Mouse (Mus musculus) left cerebral cortex, postnatal 4 days (tissue): ENCODE data around the gene Dcaf11. TPM values are rescaled to one million over a fixed set of nuclear protein-coding genes. Genes with fewer than 3 reads are reported as not detected.

ENCODE experiments used
- DNase-seq: peaks from one replicate; pipeline ENCODE4 v3.0.0-alpha.2; 2022
- intact Hi-C: fragments of 180-260 bp; cut with DNase I; formaldehyde crosslinking; loops from one replicate; pipeline ENCODE4 v1.15.1; 2025
- total RNA-seq, 2 experiments: library from RNA; stranded (reverse); gene quantifications; 2 replicates each; pipeline ENCODE4 v1.2.3; 2021

Dcaf11 gene
- total RNA-seq, 2 experiments from 2014 or later: 61.2 to 66.4 TPM

DNA sequence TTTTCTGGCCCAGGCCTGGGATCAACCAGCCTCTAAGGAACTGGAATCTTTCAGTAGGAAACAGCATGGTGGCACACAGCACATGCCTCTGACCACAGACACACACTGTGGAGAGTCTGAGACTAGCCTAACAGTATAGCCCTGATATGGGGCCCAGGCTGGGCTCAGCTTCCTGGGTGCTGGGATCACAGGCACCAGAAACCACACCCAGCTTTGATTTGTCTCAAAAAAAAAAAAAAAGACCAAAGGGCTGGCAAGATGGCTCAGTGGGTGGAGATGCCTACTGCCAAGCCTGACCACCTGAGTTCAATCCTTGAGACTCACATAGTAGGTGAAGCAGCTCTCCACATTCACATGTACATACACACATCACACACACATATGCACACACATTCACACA lies 5.2 kb upstream of the Dcaf11 start:
- intact Hi-C loops: no loop called here
- no peak for DNase-seq

DNA sequence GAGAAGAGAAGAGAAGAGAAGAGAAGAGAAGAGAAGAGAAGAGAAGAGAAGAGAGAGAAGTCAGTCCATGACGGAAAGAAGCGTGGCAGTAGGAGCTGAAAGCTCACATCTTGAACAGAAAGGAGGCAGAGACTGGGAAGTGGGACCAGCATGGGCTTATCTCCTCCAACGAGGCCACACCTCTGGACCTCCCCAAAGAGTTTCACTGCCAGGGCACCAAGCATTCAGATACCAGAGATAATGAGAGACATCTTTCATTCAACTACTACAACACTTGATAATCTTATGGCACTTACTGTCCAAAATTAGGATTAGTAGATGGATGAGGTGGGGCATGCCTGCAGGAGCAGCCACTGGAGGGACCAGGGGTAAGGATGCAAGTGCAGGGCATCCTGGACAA lies 4.0 kb upstream of the Dcaf11 start:
- DNase-seq: no peak
- intact Hi-C loops: no loop called here

DNA sequence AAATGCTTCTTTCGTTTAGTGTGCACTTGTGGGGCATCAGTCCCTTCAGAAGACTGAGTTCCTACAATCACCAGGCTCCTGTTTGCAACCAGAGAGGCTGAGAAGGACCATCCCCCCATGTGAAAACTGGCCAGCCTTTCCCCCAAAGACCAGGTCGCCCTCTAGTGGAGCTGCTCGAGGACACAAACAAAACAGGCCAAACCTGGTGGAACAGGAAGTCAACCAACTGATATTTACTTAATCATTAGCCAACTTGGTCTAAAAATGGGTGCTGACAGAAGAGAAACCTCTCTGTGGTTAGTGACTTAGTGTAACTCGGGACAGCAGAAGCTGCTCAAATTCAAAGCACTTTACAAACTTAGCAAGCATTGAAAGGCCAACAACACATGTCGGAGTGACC lies 2.8 kb upstream of the Dcaf11 start:
- DNase-seq: peak; percentile 85
- intact Hi-C loops: no loop called here

DNA sequence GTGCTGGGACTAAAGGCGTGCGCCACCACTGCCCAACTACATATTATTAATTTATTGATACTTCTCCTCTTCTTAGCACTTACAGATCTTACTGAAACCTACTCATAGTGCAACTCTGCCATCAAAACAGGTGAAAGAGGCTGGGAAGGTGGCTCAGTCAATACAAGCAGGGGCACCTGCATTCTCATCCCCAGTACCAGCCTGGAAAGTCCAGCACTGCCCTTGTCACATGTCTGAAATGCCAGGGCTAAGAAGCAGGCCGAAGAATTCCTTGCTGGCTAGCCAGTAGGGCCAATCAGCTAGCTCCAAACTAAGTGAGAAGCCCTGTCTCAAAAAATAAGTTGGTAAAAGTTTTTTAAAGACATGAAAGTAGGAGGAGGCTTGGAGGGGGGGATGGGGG lies 2.2 kb upstream of the Dcaf11 start:
- no peak for DNase-seq
- intact Hi-C loops: no loop called here

DNA sequence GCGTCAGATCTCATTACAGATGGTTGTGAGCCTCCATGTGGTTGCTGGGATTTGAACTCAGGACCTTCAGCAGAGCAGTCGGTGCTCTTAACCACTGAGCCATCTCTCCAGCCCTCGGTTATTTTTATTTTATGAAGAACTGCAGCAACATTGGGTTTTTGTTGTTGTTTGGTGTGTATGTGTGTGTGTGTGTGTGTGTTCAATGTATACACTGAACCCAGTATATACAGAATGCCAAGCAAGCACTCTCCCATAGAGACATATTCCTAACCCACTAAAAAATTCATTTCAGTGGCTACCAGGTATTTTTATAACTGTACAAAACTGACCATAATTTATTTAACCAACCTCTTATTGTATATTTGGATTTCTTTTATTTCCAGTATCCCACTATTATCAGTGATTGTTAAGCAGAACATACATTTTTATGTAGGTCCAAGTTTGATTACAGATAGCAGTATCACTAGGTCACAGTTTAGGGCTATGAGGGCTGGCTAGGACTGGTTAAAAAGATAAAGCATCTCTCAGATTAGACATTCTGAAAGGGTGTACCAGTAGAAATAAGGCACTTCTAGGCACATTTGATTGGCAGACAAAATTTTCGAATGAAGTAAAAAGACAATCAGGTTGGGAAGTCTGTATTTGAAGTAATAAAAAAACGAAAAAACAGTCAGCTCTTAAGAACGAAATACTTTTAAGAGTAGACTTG lies 912 bp upstream of the Dcaf11 start:
- intact Hi-C loops: no loop called here
- no peak for DNase-seq

DNA sequence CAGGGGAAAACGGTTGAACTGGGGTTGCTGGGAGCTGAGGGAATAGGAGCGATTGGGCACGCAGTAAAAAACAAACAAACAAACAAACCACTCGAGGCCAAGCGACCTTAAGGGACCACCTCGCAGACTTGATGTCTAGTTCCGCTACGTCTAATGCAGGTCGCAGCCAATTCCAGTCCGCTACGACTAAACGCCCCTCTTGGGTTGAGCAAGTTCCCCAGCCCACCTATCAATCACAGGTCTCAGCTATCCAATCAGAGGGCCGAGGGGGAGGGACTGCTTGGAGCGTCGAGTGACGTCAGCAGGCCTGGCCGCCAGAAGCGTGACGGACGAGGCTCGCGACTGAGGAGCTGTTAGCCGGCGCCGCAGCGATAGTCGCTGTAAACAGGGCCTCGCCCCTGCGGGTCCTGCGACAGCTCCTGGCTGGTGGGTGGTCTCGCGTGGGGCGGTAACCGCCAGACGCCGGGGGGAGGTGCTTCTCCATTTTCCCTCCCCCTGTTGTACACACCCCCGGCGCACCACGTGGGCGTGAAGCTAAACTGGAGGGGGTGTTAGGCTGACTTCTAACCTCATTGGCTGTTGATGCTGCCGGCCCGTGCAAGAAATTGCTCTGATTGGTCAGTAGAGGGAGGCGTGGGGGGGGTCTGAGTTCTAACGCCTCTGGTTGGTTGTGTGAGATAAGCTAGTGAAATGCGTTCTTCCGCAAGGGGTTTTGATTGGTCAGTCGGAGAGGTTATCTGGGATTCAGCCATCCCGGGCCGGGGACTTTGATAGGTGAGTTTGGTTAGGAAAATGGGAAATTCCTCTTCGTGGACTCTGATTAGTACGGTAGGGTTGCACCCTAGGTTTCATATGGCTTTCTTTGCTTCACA lies 632 bp downstream of the Dcaf11 start, which contains the start of gene A730061H03Rik:
TSS of gene A730061H03Rik (minus strand) at position 205 of the 872 bp plus-strand sequence.
- intact Hi-C loops: no loop called here
- DNase-seq: peak; percentile 99

DNA sequence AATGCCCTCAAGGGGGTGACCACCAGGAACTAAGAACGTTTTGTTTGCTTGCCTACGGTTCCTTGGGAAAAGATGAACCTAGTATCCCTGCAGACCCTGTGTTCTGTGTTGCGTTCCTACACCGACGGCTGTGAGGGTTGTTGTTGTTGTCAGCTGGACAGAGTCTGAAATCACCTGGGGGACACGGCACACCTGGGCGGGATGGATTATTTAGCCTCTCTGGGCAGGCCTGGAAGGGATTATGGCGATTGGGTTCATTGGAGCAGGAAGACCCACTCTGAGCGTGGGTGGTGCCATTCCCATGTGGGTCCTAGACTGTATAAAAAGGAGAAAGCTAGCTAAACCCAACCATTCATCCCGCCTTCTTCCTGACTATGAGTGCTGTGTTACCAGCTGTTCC lies 2.1 kb downstream of the Dcaf11 start:
- intact Hi-C loops: no loop called here
- no peak for DNase-seq

DNA sequence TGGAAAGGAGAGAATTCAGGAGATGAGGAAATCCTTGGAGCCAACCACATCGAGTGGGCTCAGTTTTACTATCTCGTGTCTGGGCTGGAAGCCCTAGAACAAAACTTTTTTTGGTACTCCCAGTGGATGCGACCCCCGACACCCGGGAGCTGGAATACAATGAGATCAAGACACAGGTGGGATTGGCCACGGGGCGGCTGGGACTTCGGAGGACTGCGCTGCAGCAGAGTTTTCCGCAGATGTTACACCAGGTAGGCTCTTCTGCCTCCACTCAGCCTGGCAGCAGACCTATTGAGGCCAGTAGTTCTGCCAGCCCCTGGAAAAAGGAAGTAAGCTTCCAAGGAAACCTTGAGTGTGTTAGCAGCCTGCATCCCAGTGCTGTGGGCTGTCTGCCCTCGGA lies 3.4 kb downstream of the Dcaf11 start:
- intact Hi-C loops: no loop called here
- DNase-seq: no peak

DNA sequence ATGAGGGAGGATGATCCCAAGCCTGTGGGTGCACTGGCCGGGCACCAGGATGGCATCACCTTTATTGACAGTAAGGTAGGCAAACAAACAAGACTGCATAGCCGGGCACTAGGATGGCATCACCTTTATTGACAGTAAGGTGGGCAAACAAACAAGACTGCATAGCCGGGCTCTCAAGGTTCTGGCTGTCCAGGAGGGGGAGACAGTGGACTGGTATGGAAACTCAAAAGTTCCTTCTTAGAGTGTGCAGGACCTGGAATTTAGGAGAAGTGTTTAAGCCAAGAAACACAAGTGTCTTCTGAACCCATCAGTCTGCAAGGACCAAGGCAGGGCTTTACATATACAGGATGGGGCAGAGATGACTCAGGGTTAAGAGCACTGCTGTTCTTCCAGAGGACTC lies 5.9 kb downstream of the Dcaf11 start:
- intact Hi-C loops: no loop called here
- DNase-seq: no peak

DNA sequence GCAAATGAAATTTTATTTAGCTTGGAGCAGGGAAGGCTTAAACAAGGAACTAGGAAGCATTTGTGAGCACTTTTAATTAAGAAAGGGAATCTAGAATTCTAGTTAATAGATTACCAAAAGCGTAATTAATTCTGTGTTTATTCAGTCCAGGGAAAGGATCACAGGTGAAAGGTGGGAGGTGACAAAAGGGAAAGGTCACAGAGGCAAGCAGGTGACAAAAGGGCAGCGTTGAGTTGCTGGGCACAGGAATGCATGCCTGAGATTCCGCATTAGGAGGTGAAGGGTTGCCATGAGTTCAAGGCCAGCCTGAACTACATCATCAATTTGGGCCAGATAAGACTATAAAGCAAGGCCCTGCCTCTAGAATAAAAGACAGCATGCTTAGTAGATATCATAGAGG lies 7.7 kb downstream of the Dcaf11 start:
- intact Hi-C loops: no loop called here
- no peak for DNase-seq

DNA sequence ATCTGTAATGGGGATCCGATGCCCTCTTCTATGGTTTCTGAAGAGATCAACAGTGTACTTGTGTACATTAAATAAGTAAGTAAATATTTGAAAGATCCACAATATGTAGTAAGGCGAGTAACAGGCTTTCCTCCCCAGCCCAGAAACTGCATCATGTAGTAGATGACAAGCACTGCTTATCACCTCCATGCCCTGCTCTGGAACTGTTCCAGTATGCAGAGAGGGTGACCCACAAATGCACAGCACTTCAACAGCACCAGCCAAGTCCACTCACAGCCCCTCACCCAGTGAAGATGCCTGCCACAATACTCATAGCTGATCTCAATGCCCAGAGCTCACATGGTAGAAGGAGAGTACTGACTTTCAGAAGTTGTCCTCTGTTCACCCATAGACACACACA lies 10.8 kb downstream of the Dcaf11 start:
- intact Hi-C loops: no loop called here
- DNase-seq: no peak

DNA sequence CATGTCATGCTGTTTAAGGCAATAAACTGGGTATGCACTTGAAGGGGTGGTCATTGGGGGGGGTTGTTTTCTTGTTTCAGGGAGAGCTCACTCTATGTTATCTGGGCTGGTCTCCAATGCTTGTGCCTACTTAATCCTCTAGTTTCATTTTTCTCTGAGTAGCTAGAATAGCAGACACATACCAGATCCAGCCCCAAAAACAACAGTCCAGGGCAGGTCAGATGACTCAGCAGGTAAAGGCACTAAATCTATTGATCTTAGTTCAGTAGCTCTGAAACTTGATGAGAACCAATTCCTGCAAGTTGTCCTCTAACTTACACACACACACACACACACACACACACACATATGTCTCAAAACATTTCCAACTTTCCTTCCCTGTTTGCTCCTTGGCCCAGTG lies 12.0 kb downstream of the Dcaf11 start:
- intact Hi-C loops: no loop called here
- DNase-seq: no peak

DNA sequence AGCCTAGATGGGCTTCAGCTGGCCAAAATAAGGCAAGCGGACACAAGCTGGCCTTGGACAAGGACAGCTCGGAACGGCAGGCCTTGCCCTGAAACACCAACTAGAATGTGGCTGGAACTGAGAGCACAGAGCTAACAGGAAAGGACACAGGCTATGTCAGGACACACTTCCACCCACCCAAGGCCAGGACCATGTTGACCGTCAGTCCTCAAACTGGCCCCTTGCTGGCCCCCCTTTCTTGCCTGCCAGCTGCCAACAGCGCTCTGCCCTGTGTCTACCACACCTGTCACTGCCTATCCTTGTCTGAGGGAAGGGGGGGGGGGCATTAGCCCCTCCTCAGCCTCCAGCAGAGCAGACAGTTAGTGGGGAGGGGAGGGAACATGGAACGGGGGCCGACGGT lies 15.5 kb downstream of the Dcaf11 start, which contains the start of gene Fitm1:
TSS of gene Fitm1 (plus strand) at position 316 of the 400 bp plus-strand sequence.
- intact Hi-C loops: no loop called here

DNA sequence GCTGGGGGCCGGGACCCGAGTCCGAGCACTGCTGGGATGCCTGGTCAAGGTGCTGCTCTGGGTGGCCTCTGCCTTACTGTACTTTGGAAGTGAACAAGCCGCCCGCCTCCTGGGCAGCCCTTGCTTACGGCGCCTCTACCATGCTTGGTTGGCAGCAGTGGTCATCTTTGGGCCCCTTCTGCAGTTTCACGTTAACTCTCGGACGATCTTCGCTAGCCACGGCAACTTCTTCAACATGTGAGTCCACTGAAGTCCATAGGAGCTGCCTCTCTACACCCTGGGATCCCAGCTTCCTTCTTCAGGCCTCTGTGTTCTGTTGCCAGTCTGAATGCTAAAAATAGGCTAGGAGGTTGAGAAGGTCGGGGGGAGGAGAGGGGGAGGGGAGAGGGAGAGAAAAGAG lies 15.9 kb downstream of the Dcaf11 start:
- DNase-seq: no peak
- intact Hi-C loops: no loop called here

More for the DNA sequence above, 15.5 kb downstream of the Dcaf11 start, which contains the start of gene Fitm1:
- no peak for DNase-seq

DNA sequence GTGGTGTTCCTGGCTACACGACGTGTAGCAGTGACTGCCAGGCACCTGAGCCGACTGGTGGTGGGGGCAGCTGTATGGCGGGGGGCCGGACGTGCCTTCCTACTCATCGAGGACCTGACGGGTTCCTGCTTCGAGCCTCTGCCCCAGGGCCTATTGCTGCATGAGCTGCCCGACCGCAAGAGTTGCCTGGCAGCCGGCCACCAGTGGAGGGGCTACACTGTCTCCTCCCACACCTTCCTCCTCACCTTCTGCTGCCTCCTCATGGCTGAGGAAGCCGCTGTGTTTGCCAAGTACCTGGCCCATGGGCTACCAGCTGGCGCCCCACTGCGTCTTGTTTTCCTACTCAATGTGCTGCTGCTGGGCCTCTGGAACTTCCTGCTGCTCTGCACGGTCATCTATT lies 16.6 kb downstream of the Dcaf11 start:
- DNase-seq: peak; percentile 32

DNA sequence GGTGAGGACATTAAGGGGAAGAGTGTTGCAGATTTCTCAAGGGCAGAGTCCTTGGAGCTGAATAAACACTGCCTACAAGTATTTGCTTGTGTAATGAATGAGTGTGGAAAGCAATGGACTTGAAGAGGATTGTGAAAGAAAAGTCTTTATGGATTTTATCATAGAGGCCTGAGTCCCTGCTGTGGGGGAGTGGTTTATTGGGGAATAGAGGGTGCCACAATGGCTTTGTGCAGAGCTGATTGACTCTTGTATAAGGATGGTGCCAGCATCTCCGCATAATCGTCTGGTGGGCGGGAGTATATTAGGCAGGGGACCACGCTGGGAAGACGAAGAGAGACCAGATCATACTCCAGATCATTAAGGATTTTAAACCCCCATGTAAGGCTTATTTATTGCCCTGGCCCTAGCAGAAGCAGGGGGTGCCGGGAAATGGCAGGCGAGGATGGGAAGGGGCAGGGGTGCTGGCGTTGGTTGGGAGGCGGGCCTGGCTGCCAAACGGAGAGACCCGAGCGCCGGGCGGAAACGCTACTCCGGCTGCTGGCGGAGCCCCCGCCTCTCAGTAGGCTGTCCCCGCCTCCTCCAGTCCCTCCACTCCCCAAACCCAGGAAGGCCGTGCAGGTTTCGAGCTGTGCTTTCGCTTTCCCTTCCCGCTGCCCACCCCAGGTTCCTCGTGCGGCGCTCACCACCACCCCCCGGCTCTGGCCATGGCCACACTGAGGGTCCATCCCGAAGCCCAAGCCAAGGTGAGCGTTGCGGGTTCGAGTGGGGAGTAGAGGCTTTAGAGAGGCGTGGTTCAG lies 18.3 kb downstream of the Dcaf11 start, which contains the start of gene Psme1:
TSS of gene Psme1 (plus strand) at position 253 of the 797 bp plus-strand sequence.
- peak; percentile 91 for DNase-seq
- intact Hi-C loops: no loop called here

More for the DNA sequence above, 16.6 kb downstream of the Dcaf11 start:
- intact Hi-C loops: no loop called here

DNA sequence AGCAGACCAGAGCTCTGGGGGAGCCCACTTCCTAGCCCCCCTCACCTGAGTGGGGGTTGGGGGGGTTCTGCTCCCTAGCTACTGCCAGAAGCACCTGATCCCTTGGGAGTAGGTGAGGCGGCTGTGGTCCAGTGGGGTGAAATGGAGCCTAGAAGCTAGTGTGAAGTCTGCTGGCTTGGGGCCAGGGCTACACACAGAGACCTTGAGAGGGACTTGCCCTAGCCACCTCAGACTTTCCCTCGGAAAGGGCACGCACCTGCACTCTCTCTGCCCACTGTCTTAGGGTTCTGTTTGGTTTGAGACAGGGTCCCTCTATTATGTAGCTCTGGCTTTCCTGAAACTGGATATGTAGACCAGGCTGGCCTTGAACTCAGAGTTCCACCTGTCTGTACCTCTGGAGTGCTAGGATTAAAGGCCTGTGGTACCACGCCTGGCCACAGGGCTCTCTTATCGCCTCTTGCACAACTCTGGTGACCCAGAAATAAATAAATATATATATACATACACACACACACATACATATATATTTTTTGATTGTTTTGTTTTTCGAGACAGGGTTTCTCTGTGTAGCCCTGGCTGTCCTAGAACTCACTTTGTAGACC lies 19.0 kb downstream of the Dcaf11 start:
- intact Hi-C loops: no loop called here
- DNase-seq: peak; percentile 65

DNA sequence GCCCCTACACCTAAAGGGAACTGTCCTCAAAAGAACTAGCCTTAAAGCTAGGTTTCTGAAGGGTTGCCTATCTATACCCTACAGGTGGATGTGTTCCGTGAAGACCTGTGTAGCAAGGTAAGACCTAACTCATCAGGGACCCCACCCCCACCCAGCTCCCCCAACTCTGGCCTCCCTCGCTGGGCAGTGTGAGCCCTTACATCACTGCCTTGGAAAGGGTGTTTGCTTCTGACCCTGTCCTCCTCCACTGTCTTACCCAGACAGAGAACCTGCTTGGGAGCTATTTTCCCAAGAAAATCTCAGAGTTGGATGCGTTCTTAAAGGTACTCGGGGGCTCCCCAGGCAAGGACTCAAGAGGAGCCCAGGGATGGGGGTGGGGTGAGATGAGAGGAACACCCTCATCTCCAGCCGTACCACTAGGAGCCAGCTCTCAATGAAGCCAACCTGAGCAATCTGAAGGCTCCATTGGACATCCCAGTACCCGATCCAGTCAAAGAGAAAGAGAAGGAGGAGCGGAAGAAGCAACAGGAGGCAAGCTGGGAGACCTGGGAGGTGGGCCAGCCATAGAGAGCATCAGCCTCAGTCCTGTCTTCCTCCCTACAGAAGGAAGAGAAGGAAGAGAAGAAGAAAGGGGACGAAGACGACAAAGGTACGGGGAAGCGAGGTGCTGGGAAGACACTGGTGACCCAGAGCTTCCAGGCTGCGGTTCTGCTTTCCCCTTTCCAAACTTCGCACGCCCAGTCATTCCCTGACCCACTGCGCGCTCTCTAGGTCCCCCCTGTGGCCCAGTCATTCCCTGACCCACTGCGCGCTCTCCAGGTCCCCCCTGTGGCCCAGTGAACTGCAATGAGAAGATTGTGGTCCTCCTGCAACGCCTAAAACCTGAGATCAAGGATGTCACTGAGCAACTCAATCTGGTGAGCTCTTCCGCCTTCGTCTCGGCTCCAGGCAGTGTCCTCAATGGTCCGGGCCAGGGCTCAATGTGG lies 20.0 kb downstream of the Dcaf11 start:
- intact Hi-C loops: no loop called here
- DNase-seq: no peak

DNA sequence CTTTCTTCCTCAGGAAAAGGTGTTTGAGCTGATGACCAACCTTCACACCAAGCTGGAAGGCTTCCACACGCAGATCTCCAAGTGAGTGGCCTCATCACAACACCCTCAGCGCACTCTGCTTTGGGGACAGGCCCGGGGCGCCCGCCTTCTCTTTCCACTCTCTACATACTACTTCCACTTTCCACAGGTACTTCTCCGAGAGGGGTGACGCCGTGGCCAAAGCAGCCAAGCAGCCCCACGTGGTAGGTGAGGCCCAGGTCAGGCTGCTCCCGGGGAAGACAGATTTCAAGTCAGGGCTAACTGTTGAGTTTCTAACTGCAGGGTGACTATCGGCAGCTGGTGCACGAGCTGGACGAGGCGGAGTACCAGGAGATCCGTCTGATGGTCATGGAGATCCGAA lies 20.9 kb downstream of the Dcaf11 start:
- no peak for DNase-seq
- intact Hi-C loops: no loop called here
